In the genomic region with DNA sequence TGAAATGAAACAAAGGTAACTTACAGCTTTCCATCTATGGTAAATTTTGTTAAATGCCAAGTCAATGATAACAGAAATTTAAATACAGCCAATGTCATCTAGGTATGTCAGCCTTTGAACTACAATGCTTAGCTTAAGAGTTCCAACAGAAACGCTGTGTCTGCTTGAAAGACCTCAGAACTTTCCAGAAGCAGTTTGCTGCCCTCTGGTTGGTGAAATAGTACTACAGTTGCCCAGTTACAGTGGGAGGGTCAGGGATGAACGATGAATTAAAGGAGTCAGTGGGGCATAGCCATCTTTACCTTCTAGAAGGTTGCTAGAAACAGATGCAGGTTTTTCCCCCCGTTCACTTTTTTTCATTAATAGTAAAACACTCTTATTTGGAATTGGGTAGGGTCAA, we compare ENCODE assay signal across 13 mouse cellular contexts.
DNase-seq lines count a peak whose midpoint lies in the region; ATAC-seq and TF ChIP-seq lines count a peak whose summit lies in the region.
"Had no signal": no experiment of that assay in that cellular context is flagged by ENCODE, and none has a peak within 500 bp of the region (broad histone marks: within the 10 kb centered on the region; RNA-seq: fewer than 3 reads in every experiment).

No protein-coding gene starts in this region.

- no peaks in the 10 kb centered on the region for H3K27me3 ChIP-seq in embryonic facial prominence, embryonic 14.5 days (replicated peaks; ENCODE audit: control insufficient read depth, insufficient read depth, low read length)
- no peaks in the 10 kb centered on the region for H3K27me3 ChIP-seq in embryonic facial prominence, embryonic 10.5 days (replicated peaks; ENCODE audit: low read depth, poor library complexity, severe bottlenecking)
- no peaks in the 10 kb centered on the region for H3K27me3 ChIP-seq in liver, adult 2 months (ENCODE audit: control insufficient read depth, insufficient read depth, low read length)
- H3K27me3 ChIP-seq in E14TG2a.4 (ENCODE audit: insufficient read depth, low read length): 0 out of 2 replicates have a peak, but pooled peaks cover under 1% of the 10 kb centered on the region
- H3K27me3 ChIP-seq: limb, embryonic 15.5 days; stomach, embryonic 15.5 days had no signal

- H3K4me2 ChIP-seq in embryonic facial prominence, embryonic 14.5 days (ENCODE audit: low read depth, low read length): no peak overlapping the region
- H3K4me2 ChIP-seq: limb, embryonic 15.5 days; midbrain, embryonic 13.5 days; stomach, embryonic 15.5 days had no signal

- no peak for ATAC-seq in embryonic facial prominence, embryonic 14.5 days (ENCODE audit: low read depth)
- ATAC-seq: midbrain, embryonic 13.5 days had no signal

- 63% methylated on average over 3 of the region's 3 CpGs for WGBS in embryonic facial prominence, embryonic 14.5 days
- 78% methylated on average over 3 of the region's 3 CpGs for WGBS in embryonic facial prominence, embryonic 10.5 days
- WGBS in liver, adult 2 months: 67% methylated on average over 3 of the region's 3 CpGs

- TF ChIP-seq POLR2A in liver, adult 2 months (IDR thresholded peaks at IDR 0.05; ENCODE audit: extremely low read depth, insufficient read depth, low read length): no peak

- H3K36me3 ChIP-seq in embryonic facial prominence, embryonic 14.5 days (ENCODE audit: control insufficient read depth, insufficient read depth, low read length): no peaks in the 10 kb centered on the region
- H3K36me3 ChIP-seq in embryonic facial prominence, embryonic 10.5 days (replicated peaks): no peaks in the 10 kb centered on the region
- H3K36me3 ChIP-seq in liver, adult 2 months (ENCODE audit: control insufficient read depth, insufficient read depth, low read length): no peaks in the 10 kb centered on the region
- H3K36me3 ChIP-seq in E14TG2a.4 (ENCODE audit: insufficient read depth, low read length): no peaks in the 10 kb centered on the region
- H3K36me3 ChIP-seq: limb, embryonic 15.5 days; midbrain, embryonic 13.5 days; stomach, embryonic 15.5 days had no signal

- no peak for TF ChIP-seq CTCF in liver, adult 2 months (IDR thresholded peaks at IDR 0.05; ENCODE audit: low read depth, low read length)
- 0 out of 2 replicates have a peak, but pooled peaks have one; percentile 6 for TF ChIP-seq CTCF in E14TG2a.4 (conservative IDR thresholded peaks at IDR 0.05; ENCODE audit: low read length)

- no peaks in the 10 kb centered on the region for H3K4me1 ChIP-seq in embryonic facial prominence, embryonic 14.5 days (ENCODE audit: control insufficient read depth, insufficient read depth, low read length)
- no peaks in the 10 kb centered on the region for H3K4me1 ChIP-seq in embryonic facial prominence, embryonic 10.5 days
- no peaks in the 10 kb centered on the region for H3K4me1 ChIP-seq in liver, adult 2 months (ENCODE audit: control insufficient read depth, insufficient read depth, low read length)
- peaks cover 4% of the 10 kb centered on the region; the same call in 1 of the 2 replicates for H3K4me1 ChIP-seq in E14TG2a.4 (replicated peaks; ENCODE audit: low read depth, low read length)
- H3K4me1 ChIP-seq: limb, embryonic 15.5 days; midbrain, embryonic 13.5 days; stomach, embryonic 15.5 days had no signal

- no peaks in the 10 kb centered on the region for H3K79me2 ChIP-seq in liver, adult 2 months (ENCODE audit: control insufficient read depth, insufficient read depth, low read length)

- peak; percentile 17 for DNase-seq in embryonic facial prominence, embryonic 14.5 days (ENCODE audit: low spot score)
- no peak for DNase-seq in embryonic facial prominence, embryonic 10.5 days (ENCODE audit: low spot score)
- peak; percentile 42 for DNase-seq in liver, adult 2 months (ENCODE audit: extremely low read depth, low read depth, low spot score)
- no peak for DNase-seq in liver
- peak; percentile 42 to 67 for DNase-seq in kidney, postnatal 36 days
- no peak for DNase-seq in thymus, postnatal 14 days
- DNase-seq in right cerebral cortex, postnatal 36 days (ENCODE audit: low spot score in 2 of 2): no peak
- DNase-seq: adrenal gland, postnatal 25 days; cerebellum, postnatal 36 days had no signal

- no peak overlapping the region for H3K4me3 ChIP-seq in embryonic facial prominence, embryonic 14.5 days (ENCODE audit: low read depth, low read length)
- no peak overlapping the region for H3K4me3 ChIP-seq in embryonic facial prominence, embryonic 10.5 days
- no peak overlapping the region for H3K4me3 ChIP-seq in liver, adult 2 months (ENCODE audit: insufficient read depth, low read depth, low read length)
- no peak overlapping the region for H3K4me3 ChIP-seq in E14TG2a.4 (replicated peaks; ENCODE audit: low read length)
- H3K4me3 ChIP-seq: limb, embryonic 15.5 days; midbrain, embryonic 13.5 days; stomach, embryonic 15.5 days had no signal

- H3K9ac ChIP-seq in embryonic facial prominence, embryonic 14.5 days (ENCODE audit: low read depth, low read length): no peak overlapping the region
- no peak overlapping the region for H3K9ac ChIP-seq in liver, adult 2 months (ENCODE audit: low read depth, low read length)
- H3K9ac ChIP-seq: limb, embryonic 15.5 days; midbrain, embryonic 13.5 days; stomach, embryonic 15.5 days had no signal

- H3K27ac ChIP-seq in embryonic facial prominence, embryonic 14.5 days (replicated peaks; ENCODE audit: low read depth, low read length): no peak overlapping the region
- no peak overlapping the region for H3K27ac ChIP-seq in embryonic facial prominence, embryonic 10.5 days (replicated peaks)
- no peak overlapping the region for H3K27ac ChIP-seq in liver, adult 2 months (replicated peaks; ENCODE audit: insufficient read depth, low read depth, low read length)
- H3K27ac ChIP-seq: limb, embryonic 15.5 days; midbrain, embryonic 13.5 days; stomach, embryonic 15.5 days had no signal

- H3K9me3 ChIP-seq in embryonic facial prominence, embryonic 14.5 days (ENCODE audit: control insufficient read depth, low read length): no peaks in the 10 kb centered on the region
- H3K9me3 ChIP-seq in embryonic facial prominence, embryonic 10.5 days: no peaks in the 10 kb centered on the region
- H3K9me3 ChIP-seq in E14TG2a.4 (ENCODE audit: low read length): no peaks in the 10 kb centered on the region
- H3K9me3 ChIP-seq: limb, embryonic 15.5 days; midbrain, embryonic 13.5 days; stomach, embryonic 15.5 days had no signal

Comparison
In these comparisons a context has a peak if more than half of its experiments do, and no peak if none do; other contexts are left out.
1. DNase-seq: peak in embryonic facial prominence, embryonic 14.5 days (single experiment), liver, adult 2 months (single experiment) and kidney, postnatal 36 days (2 of 2); none in embryonic facial prominence, embryonic 10.5 days (single experiment), liver (single experiment), thymus, postnatal 14 days (single experiment) and right cerebral cortex, postnatal 36 days (0 of 2).